Mouse (Mus musculus): ENCODE data around the gene Cbs. TPM values are rescaled to one million over a fixed set of nuclear protein-coding genes. Genes with fewer than 3 reads are reported as not detected.
"Not testable (repeated sequence)": the region's sequence is repeated elsewhere in the genome, so short reads cannot be mapped to it uniquely, and the experiment has no call there.

Gene Cbs
- total and polyA plus RNA-seq, 3 experiments = 0.05 TPM; not detected in 2

GRCm38 (mm10) chr17:31627961-31628360, 9.1 kb downstream of the Cbs start:
- Histone ChIP-seq H3K4me1 (ENCODE audit: insufficient read depth, low read depth, low read length) (no peaks in the 10 kb centered on the region), H3K36me3 (replicated peaks) (no peaks in the 10 kb centered on the region), H3K27me3 (ENCODE audit: insufficient read depth, low read length) (peaks cover 36% of the 10 kb centered on the region), H3K9me3 (replicated peaks) (no peaks in the 10 kb centered on the region), H3K4me3 (ENCODE audit: low read depth, low read length) (no peak overlapping the region)
- no peak for TF ChIP-seq CTCF (IDR thresholded peaks at IDR 0.05; ENCODE audit: low read depth, low read length)
- TF ChIP-seq GATA1 (IDR thresholded peaks at IDR 0.05; ENCODE audit: borderline replicate concordance, low read length) = no peak
- no peak for TF ChIP-seq GATA2 (IDR thresholded peaks at IDR 0.05; ENCODE audit: borderline replicate concordance, low read depth, low read length)
- no peak for TF ChIP-seq TAL1 (conservative IDR thresholded peaks at IDR 0.05; ENCODE audit: low read depth, low read length)
- no peak for ATAC-seq (ENCODE audit: extremely low read depth, insufficient number of reproducible peaks, low FRiP score, poor library complexity, severe bottlenecking)
- DNase-seq (ENCODE audit: low spot score) = no peak

DNA sequence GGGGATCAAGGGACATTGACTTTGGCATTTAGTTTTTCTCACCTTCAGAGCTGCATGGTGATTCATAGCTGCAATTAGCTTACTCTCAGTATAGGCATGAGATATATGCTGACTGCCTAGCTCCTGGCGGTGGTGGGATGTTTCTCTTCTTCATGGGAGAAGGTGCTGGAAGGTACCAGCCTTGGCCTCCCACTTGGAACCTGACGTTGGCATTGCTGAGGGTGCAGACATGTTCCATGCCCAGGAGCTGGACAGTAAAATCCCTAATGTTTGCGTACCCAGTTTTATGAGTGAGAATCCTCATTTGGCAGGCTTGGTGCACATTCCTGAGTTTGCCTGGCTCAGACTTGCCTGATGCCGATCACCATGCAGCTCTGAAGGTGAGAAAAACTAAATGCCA, 13.9 kb downstream of the Cbs start:
- no peaks in the 10 kb centered on the region for H3K9me3 ChIP-seq (replicated peaks)
- DNase-seq (ENCODE audit: low spot score) (no peak), ATAC-seq (ENCODE audit: extremely low read depth, insufficient number of reproducible peaks, low FRiP score, poor library complexity, severe bottlenecking) (no peak)
- H3K36me3 ChIP-seq (replicated peaks) = no peaks in the 10 kb centered on the region
- peaks cover 40% of the 10 kb centered on the region for H3K27me3 ChIP-seq (ENCODE audit: insufficient read depth, low read length)
- H3K4me1 ChIP-seq (ENCODE audit: insufficient read depth, low read depth, low read length) = no peaks in the 10 kb centered on the region
- no peak for TF ChIP-seq TAL1 (conservative IDR thresholded peaks at IDR 0.05; ENCODE audit: low read depth, low read length)
- no peak for TF ChIP-seq GATA1 (IDR thresholded peaks at IDR 0.05; ENCODE audit: borderline replicate concordance, low read length)
- no peak for TF ChIP-seq CTCF (IDR thresholded peaks at IDR 0.05; ENCODE audit: low read depth, low read length)
- TF ChIP-seq POLR2AphosphoS5 (IDR thresholded peaks at IDR 0.05; ENCODE audit: insufficient replicate concordance, low read depth, low read length) = no peak
- TF ChIP-seq GATA2 (IDR thresholded peaks at IDR 0.05; ENCODE audit: borderline replicate concordance, low read depth, low read length) = no peak
- no peak overlapping the region for H3K4me3 ChIP-seq (ENCODE audit: low read depth, low read length)

DNA sequence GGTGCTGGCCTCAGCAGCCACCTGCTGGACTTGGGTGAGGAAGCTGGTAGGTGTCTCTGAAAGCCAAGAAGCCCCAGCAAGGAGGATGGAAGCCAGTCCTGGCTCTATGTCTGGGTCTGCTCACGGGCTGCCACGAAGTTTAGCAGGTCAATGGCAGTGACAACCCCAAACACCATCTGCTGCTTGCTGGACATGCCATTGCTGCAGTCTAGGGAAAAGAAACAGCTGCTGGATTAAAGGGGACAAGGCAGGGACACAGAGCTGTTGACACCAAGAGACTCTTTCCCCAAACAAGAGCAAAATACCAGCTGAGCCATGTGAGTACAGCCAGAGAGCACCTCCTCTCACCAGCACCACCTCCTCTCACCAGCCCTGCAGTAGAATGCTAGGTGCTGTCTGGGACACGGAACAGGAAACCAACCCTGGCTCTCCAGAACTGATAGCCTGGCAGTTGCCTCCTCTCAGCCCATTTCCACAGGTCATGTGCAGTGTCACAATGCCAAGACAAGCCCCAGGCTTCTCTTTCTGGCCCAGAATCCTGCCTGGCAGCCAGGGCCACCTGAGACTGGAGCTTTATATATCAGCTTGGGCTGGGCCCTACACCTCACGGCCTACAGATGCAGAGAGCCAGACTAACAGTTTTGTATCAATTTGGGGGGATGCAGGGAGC, 23.8 kb downstream of the Cbs start:
- Histone ChIP-seq H3K9me3 (replicated peaks) (no peaks in the 10 kb centered on the region), H3K27me3 (ENCODE audit: insufficient read depth, low read length) (peaks cover 31% of the 10 kb centered on the region), H3K36me3 (replicated peaks) (peaks cover 2% of the 10 kb centered on the region), H3K4me1 (ENCODE audit: insufficient read depth, low read depth, low read length) (no peaks in the 10 kb centered on the region), H3K4me3 (ENCODE audit: low read depth, low read length) (no peak overlapping the region)
- ATAC-seq (ENCODE audit: extremely low read depth, insufficient number of reproducible peaks, low FRiP score, poor library complexity, severe bottlenecking) = no peak
- DNase-seq (ENCODE audit: low spot score) = no peak
- TF ChIP-seq TAL1 (conservative IDR thresholded peaks at IDR 0.05; ENCODE audit: low read depth, low read length) = no peak
- no peak for TF ChIP-seq POLR2AphosphoS5 (IDR thresholded peaks at IDR 0.05; ENCODE audit: insufficient replicate concordance, low read depth, low read length)
- TF ChIP-seq CTCF (IDR thresholded peaks at IDR 0.05; ENCODE audit: low read depth, low read length) = no peak
- no peak for TF ChIP-seq GATA1 (IDR thresholded peaks at IDR 0.05; ENCODE audit: borderline replicate concordance, low read length)
- TF ChIP-seq GATA2 (IDR thresholded peaks at IDR 0.05; ENCODE audit: borderline replicate concordance, low read depth, low read length) = no peak

GRCm38 (mm10) chr17:31609895-31610294, 27.1 kb downstream of the Cbs start:
- no peak for TF ChIP-seq TAL1 (conservative IDR thresholded peaks at IDR 0.05; ENCODE audit: low read depth, low read length)
- no peak for TF ChIP-seq GATA1 (IDR thresholded peaks at IDR 0.05; ENCODE audit: borderline replicate concordance, low read length)
- TF ChIP-seq POLR2AphosphoS5 (IDR thresholded peaks at IDR 0.05; ENCODE audit: insufficient replicate concordance, low read depth, low read length) = no peak
- no peak for TF ChIP-seq GATA2 (IDR thresholded peaks at IDR 0.05; ENCODE audit: borderline replicate concordance, low read depth, low read length)
- TF ChIP-seq CTCF (IDR thresholded peaks at IDR 0.05; ENCODE audit: low read depth, low read length) = no peak
- H3K4me3 ChIP-seq (ENCODE audit: low read depth, low read length) = no peak overlapping the region

GRCm38 (mm10) chr17:31609173-31609572, 27.9 kb downstream of the Cbs start:
- not testable (repeated sequence) for H3K9me3 ChIP-seq (replicated peaks); H3K27me3 ChIP-seq (ENCODE audit: insufficient read depth, low read length); ATAC-seq (ENCODE audit: extremely low read depth, insufficient number of reproducible peaks, low FRiP score, poor library complexity, severe bottlenecking); H3K4me3 ChIP-seq (ENCODE audit: low read depth, low read length); DNase-seq (ENCODE audit: low spot score); H3K4me1 ChIP-seq (ENCODE audit: insufficient read depth, low read depth, low read length)
- H3K36me3 ChIP-seq (replicated peaks) = peaks cover 38% of the 10 kb centered on the region

More at GRCm38 (mm10) chr17:31609895-31610294, 27.1 kb downstream of the Cbs start:
- ATAC-seq (ENCODE audit: extremely low read depth, insufficient number of reproducible peaks, low FRiP score, poor library complexity, severe bottlenecking) = no peak
- DNase-seq (ENCODE audit: low spot score) = no peak
- Histone ChIP-seq H3K9me3 (replicated peaks) (no peaks in the 10 kb centered on the region), H3K27me3 (ENCODE audit: insufficient read depth, low read length) (peaks cover 9% of the 10 kb centered on the region), H3K36me3 (replicated peaks) (peaks cover 31% of the 10 kb centered on the region), H3K4me1 (ENCODE audit: insufficient read depth, low read depth, low read length) (no peaks in the 10 kb centered on the region)

GRCm38 (mm10) chr17:31607256-31607951, 29.6 kb downstream of the Cbs start:
- H3K36me3 ChIP-seq (replicated peaks) = peaks cover 56% of the 10 kb centered on the region

More at GRCm38 (mm10) chr17:31607256-31607951, 29.6 kb downstream of the Cbs start:
- TF ChIP-seq GATA2 (IDR thresholded peaks at IDR 0.05; ENCODE audit: borderline replicate concordance, low read depth, low read length) (no peak), GATA1 (IDR thresholded peaks at IDR 0.05; ENCODE audit: borderline replicate concordance, low read length) (no peak), POLR2AphosphoS5 (IDR thresholded peaks at IDR 0.05; ENCODE audit: insufficient replicate concordance, low read depth, low read length) (no peak), TAL1 (conservative IDR thresholded peaks at IDR 0.05; ENCODE audit: low read depth, low read length) (no peak), CTCF (IDR thresholded peaks at IDR 0.05; ENCODE audit: low read depth, low read length) (no peak)
- Histone ChIP-seq H3K9me3 (replicated peaks) (no peaks in the 10 kb centered on the region), H3K27me3 (ENCODE audit: insufficient read depth, low read length) (no peaks in the 10 kb centered on the region), H3K4me1 (ENCODE audit: insufficient read depth, low read depth, low read length) (no peaks in the 10 kb centered on the region), H3K4me3 (ENCODE audit: low read depth, low read length) (no peak overlapping the region)
- no peak for ATAC-seq (ENCODE audit: extremely low read depth, insufficient number of reproducible peaks, low FRiP score, poor library complexity, severe bottlenecking)
- DNase-seq (ENCODE audit: low spot score) = no peak
